Mouse (Mus musculus) kidney, postnatal 0 days (tissue): ENCODE data around the gene Rad51c. TPM values are rescaled to one million over a fixed set of nuclear protein-coding genes. Genes with fewer than 3 reads are reported as not detected.
"Not testable (repeated sequence)": the region's sequence is repeated elsewhere in the genome, so short reads cannot be mapped to it uniquely, and the experiment has no call there.

ENCODE experiments used
- ATAC-seq: fragments of 200-750 bp; cut with Nextera tagmentation; replicated peaks from 2 replicates; pipeline ENCODE4 v1.8.0; 2017; ENCODE audit warnings: low read depth, moderate number of reproducible peaks, moderate TSS enrichment, moderate library complexity; ENCODE audit not compliant: low FRiP score
- DNase-seq: peaks from one replicate; pipeline ENCODE4 v3.0.0-alpha.2; 2016; ENCODE audit warnings: low spot score
- H3K27ac ChIP-seq: fragments of 300-500 bp; sonication (generic); 2 replicates; pipeline ENCODE4 v1.5.1; 2014; ENCODE audit warnings: mild to moderate bottlenecking
- H3K27me3 ChIP-seq: fragments of 300-500 bp; sonication (generic); 2 replicates; pipeline ENCODE4 v1.6.1; 2014; ENCODE audit warnings: low read length, mixed read lengths; ENCODE audit not compliant: insufficient read depth
- H3K36me3 ChIP-seq: fragments of 300-500 bp; sonication (generic); 2 replicates; pipeline ENCODE4 v1.6.1; 2014; ENCODE audit warnings: low read length, mixed read lengths; ENCODE audit not compliant: insufficient read depth
- H3K4me1 ChIP-seq: fragments of 300-500 bp; sonication (generic); replicated peaks from 2 replicates; pipeline ENCODE4 v1.6.1; 2014; ENCODE audit warnings: antibody characterized with exemption, low read length, mixed read lengths; ENCODE audit not compliant: insufficient read depth
- H3K4me2 ChIP-seq: fragments of 300-500 bp; sonication (generic); 2 replicates; pipeline ENCODE4 v1.6.1; 2014; ENCODE audit warnings: mild to moderate bottlenecking, low read length, moderate library complexity, mixed read lengths
- H3K4me3 ChIP-seq: fragments of 300-500 bp; sonication (generic); replicated peaks from 2 replicates; pipeline ENCODE4 v1.5.1; 2014; ENCODE audit warnings: low read depth, low read length
- H3K9ac ChIP-seq: fragments of 300-500 bp; sonication (generic); 2 replicates; pipeline ENCODE4 v1.6.1; 2014; ENCODE audit warnings: low read depth, low read length
- H3K9me3 ChIP-seq: fragments of 300-500 bp; sonication (generic); replicated peaks from 2 replicates; pipeline ENCODE4 v1.6.1; 2016; ENCODE audit warnings: low read length, inconsistent platforms, mixed read lengths
- CTCF ChIP-seq: IDR thresholded peaks from 2 replicates; pipeline ENCODE4 v1.5.1; 2016; ENCODE audit warnings: antibody characterized with exemption, low read depth, mild to moderate bottlenecking, moderate library complexity
- WGBS: fragments of 180-500 bp; shearing (Covaris S2); extraction: QIAGEN DNeasy Blood & Tissue Kit; methylation state at CpG from one replicate; pipeline ENCODE4 v1.1.7; 2014; 5-methylcytosine and 5-hydroxymethylcytosine counted together
- polyA plus RNA-seq: library from polyadenylated mRNA; unstranded; fragments of >200 nt; fragmentation: Nextera tagmentation; extraction: Ambion mirVana; gene quantifications from 2 replicates; pipeline ENCODE4 v1.2.1, GENCODE M21; 2015

Gene Rad51c
- 3.5 and 4.7 TPM in 2 replicates for polyA plus RNA-seq

DNA sequence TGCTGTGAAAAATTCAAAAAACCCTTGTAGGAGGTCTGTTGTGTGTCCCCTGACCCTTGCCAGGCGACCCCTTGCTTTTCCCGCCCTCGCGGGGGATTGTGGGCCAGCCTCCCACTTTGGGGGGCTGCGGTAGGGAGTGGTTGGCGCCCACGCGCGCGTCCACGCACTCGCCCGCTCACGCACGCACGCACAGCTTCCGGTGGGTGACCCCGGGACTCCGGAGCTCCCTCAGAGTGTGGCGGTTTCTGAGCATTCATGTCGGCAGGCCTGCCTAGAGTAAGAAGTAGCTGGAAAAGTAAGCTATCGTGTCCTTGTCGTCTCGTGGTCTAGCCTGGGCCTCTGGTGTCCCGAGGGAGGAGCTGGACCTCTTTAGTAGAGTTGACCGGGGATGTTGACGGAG lies at the start of gene Rad51c, which contains the start of gene Tex14:
Gene Rad51c, minus strand, starts transcription at position 79 of the 400 bp plus-strand sequence.
Gene Tex14, plus strand, starts transcription at position 190 of the 400 bp plus-strand sequence.
- DNase-seq (no peak), ATAC-seq (peak; percentile 44)
- no peak for TF ChIP-seq CTCF
- Histone ChIP-seq H3K4me1 (no peaks in the 10 kb centered on the region), H3K27ac (peak within 1 kb of the TSS; percentile 74), H3K9ac (peak within 1 kb of the TSS; percentile 59), H3K4me3 (peak within 1 kb of the TSS; percentile 56), H3K27me3 (no peaks in the 10 kb centered on the region), H3K9me3 (no peaks in the 10 kb centered on the region), H3K36me3 (no peaks in the 10 kb centered on the region), H3K4me2 (peak within 1 kb of the TSS; percentile 74)
- 84% methylated on average over 27 of the region's 27 CpGs for WGBS

DNA sequence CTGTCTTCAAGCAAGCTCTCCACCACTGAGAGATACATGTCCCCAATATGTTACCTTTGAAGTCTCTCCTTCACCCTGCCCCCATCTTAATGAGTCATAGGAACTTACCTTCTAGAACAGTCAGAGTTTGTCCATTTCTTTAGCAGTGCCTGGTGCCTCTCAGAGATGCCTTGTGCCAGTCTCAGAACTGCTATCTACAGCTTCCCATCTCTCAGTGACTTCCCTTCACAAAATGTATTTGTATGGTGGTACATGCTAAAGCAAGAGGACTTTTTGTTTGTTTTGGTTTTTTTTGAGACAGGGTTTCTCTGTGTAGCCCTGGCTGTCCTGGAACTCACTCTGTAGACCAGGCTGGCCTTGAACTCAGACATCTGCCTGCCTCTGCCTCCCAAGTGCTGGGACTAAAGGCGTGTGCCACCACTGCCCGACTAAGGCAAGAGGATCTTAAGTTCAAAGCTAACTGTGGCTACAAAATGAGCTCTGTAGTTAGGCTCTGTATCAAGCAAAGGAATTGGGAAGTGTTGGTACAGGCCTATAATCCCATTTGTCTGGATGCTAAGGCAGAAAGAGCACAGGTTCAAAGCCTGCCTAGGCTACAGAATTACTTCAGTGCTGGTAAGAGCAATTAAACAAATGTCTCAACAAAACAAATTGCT lies 49.4 kb upstream of the Rad51c start:
- no peak for TF ChIP-seq CTCF
- H3K4me2 ChIP-seq, result no peak overlapping the region
- H3K27me3 ChIP-seq, result no peaks in the 10 kb centered on the region
- no peak for ATAC-seq
- no peak for DNase-seq
- H3K27ac ChIP-seq, result no peak overlapping the region
- no peak overlapping the region for H3K4me3 ChIP-seq
- 89% methylated on average over 2 of the region's 2 CpGs for WGBS
- H3K9me3 ChIP-seq, result no peaks in the 10 kb centered on the region
- H3K9ac ChIP-seq, result no peak overlapping the region
- H3K4me1 ChIP-seq, result 0 out of 2 replicates have a peak, but pooled peaks cover 11% of the 10 kb centered on the region
- no peaks in the 10 kb centered on the region for H3K36me3 ChIP-seq

DNA sequence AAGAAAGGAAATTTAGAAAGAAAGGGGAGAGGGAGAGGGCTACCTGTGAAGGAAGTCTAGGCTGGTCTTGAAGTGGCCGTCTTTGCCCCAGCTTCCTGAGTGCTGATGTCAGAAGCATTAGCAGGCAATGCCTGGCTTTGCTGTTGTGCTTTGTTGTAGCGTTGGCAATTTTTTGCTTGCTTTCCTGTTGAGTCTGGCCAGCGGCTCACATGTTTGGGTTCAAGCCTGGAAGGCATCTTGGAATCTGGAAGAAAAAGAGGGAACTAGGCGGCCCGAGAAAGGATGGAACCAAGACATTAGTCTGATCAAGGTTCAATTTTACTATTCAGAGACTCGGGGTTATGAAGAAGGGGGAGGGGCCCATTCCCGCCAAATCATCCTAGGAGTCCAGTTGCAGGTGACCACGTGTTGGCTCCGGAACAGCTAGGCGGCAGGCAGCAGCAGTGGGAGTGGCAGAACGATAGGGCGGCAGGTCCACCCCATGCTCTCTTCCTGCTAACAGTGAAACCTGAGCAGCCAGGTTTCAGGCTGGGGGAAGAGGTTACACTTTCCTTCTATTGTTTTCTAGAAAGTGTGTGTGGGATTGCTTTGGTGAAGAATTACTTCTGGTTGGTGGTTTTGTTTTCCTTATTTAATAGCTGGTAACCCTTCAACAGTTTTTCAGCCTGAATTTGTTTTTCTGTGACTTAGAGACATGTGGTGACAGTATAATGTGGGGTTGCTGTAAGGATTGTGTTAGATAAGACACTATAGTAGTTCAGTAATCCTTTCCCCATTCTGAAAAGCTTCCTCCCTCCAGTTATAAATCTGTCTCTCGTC lies 48.7 kb upstream of the Rad51c start:
- no peak for TF ChIP-seq CTCF
- peak overlapping the region; percentile 23; the same call in 1 of the 2 replicates for H3K4me2 ChIP-seq
- H3K4me1 ChIP-seq, result 0 out of 2 replicates have a peak, but pooled peaks cover 11% of the 10 kb centered on the region
- H3K4me3 ChIP-seq, result no peak overlapping the region
- peak; percentile 58 for DNase-seq
- H3K9ac ChIP-seq, result no peak overlapping the region
- no peaks in the 10 kb centered on the region for H3K9me3 ChIP-seq
- no peaks in the 10 kb centered on the region for H3K36me3 ChIP-seq
- WGBS, result 11% methylated on average over 13 of the region's 13 CpGs
- H3K27me3 ChIP-seq, result no peaks in the 10 kb centered on the region
- ATAC-seq, result no peak
- H3K27ac ChIP-seq, result no peak overlapping the region

DNA sequence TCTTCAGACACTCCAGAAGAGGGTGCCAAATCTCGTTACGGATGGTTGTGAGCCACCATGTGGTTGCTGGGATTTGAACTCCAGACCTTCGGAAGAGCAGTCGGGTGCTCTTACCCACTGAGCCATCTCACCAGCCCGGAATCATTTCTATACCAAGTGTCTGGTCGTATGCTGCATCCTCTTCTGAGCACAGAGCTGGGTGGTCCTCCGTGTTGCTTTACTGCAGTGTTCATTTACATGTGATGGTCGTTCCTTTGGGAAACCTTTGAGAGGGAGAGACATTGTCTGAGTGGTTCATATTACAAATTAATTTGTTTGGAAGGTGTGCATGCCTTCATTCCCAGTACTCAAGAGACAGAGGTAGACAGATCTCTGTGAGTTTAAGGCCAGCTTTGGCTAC lies 48.0 kb upstream of the Rad51c start:
- 0 out of 2 replicates have a peak, but pooled peaks cover 11% of the 10 kb centered on the region for H3K4me1 ChIP-seq
- not testable (repeated sequence) for H3K9ac ChIP-seq, H3K27me3 ChIP-seq, H3K4me2 ChIP-seq, H3K27ac ChIP-seq, H3K4me3 ChIP-seq, H3K36me3 ChIP-seq, H3K9me3 ChIP-seq, DNase-seq, ATAC-seq
- 71% methylated on average over 6 of the region's 8 CpGs for WGBS

DNA sequence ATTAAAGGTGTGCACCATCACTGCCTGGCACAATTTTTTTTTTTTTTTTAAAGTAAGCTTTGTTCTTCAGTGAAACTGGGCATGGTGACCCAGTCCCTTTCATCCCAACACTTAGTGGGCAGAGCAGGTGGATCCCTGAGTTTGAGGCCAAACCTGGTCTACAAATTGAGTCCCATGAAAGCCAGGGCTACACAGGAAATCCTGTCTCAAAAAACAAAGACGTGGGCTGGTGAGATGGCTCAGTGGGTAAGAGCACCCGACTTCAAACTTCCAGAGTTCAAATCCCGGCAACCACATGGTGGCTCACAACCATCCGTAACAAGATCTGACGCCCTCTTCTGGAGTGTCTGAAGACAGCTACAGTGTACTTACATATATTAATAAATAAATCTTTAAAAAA lies 45.1 kb upstream of the Rad51c start:
- H3K4me3 ChIP-seq, result not testable (repeated sequence)
- 63% methylated on average over 5 of the region's 5 CpGs for WGBS

DNA sequence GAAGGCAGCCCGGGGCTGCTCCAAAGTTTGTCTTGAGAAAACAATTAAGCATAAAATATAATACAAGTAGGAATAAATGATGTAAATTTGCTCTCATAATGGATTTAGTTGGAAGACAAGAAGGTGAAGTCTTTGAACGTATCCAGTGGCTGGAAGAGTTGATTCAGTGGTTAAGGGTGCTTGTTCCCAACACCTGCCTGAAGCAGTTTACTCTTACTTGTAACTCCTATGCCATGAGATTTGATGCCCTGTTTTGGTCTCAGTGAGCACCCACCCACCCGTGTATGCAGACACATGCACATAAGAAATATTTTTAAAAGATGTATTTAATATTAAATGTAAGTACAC lies 44.4 kb upstream of the Rad51c start:
- H3K27me3 ChIP-seq, result no peaks in the 10 kb centered on the region
- no peak overlapping the region for H3K9ac ChIP-seq
- peak overlapping the region; percentile 26; the same call in 1 of the 2 replicates for H3K27ac ChIP-seq
- TF ChIP-seq CTCF, result no peak
- no peak overlapping the region for H3K4me3 ChIP-seq
- 9% methylated on average over 3 of the region's 3 CpGs for WGBS
- ATAC-seq, result no peak
- H3K36me3 ChIP-seq, result no peaks in the 10 kb centered on the region
- H3K4me2 ChIP-seq, result no peak overlapping the region
- DNase-seq, result no peak
- H3K4me1 ChIP-seq, result 0 out of 2 replicates have a peak, but pooled peaks cover 11% of the 10 kb centered on the region
- H3K9me3 ChIP-seq, result no peaks in the 10 kb centered on the region

More for the DNA sequence above, 45.1 kb upstream of the Rad51c start:
- H3K36me3 ChIP-seq, H3K27me3 ChIP-seq, DNase-seq, H3K27ac ChIP-seq, H3K9ac ChIP-seq, H3K4me2 ChIP-seq, H3K9me3 ChIP-seq, ATAC-seq: not testable (repeated sequence)
- H3K4me1 ChIP-seq, result 0 out of 2 replicates have a peak, but pooled peaks cover 11% of the 10 kb centered on the region

DNA sequence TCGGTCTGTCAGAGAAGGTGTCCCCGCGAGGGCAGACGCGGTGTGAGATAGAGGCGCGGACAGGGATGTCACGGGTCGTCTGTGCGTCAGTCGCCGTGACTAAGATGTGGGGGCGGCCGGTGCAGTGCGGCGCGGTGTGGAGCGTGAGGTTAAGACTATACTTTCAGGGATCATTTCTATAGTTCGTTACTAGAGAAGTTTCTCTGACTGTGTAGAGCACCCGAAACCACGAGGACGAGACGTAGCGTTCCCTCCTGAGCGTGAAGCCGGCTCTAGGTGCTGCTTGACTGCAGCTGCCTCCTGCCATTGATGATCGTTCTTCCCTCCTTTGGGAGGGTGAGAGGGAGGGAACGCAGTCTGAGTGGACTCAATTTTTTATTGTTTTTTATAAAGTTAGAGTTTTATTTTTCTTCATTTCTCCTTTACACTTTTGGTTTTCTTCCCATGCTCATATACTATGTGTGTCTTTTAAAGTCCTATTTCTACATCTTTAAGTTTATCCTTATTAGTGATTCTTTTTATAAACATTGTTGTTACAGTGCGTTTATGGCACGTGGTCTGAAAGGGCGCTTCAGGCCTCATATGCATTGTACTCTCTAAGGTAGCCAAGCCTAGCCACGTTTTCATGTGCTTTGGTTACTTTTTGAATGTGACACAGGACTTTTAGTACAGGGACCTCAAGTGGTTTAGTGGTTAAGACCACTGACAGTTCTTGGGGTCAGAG lies 43.9 kb upstream of the Rad51c start:
- not testable (repeated sequence) for H3K4me3 ChIP-seq, H3K9ac ChIP-seq, H3K4me2 ChIP-seq, H3K27me3 ChIP-seq, H3K36me3 ChIP-seq, H3K4me1 ChIP-seq, H3K9me3 ChIP-seq
- H3K27ac ChIP-seq, result peak overlapping the region; percentile 26; the same call in 1 of the 2 replicates
- peak; percentile 95 for ATAC-seq
- WGBS, result 0% methylated on average over 5 of the region's 32 CpGs
- DNase-seq, result peak; percentile 94

DNA sequence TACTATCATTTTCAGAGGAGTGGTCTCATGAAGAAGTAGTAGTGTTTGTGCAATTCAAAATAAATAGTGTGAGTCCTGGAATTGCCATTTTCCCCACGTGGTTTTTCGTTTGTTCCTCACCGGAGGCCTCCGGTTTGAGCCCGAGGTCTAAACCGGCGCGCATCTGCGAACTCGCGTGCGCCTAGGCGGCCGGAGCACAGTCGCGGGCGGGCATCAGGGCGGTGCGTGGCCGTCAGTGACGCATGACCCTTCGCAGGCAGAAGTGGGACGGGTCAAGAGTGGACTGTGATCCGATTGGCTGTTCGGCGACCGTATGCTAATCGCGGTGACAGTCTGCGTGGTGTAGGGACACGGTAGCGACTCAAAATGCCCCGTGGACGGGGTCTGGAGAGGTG lies 43.3 kb upstream of the Rad51c start:
- DNase-seq (peak; percentile 76), ATAC-seq (peak; percentile 95)
- peak overlapping the region; percentile 61 for H3K4me2 ChIP-seq
- H3K27ac ChIP-seq, result peak overlapping the region; percentile 36; the same call in 1 of the 2 replicates
- not testable (repeated sequence) for H3K9ac ChIP-seq, H3K36me3 ChIP-seq, H3K9me3 ChIP-seq, H3K4me1 ChIP-seq, H3K27me3 ChIP-seq
- peak overlapping the region; percentile 22; the same call in 1 of the 2 replicates for H3K4me3 ChIP-seq
- 0% methylated on average over 31 of the region's 34 CpGs for WGBS
